Mouse (Mus musculus): Measurements from ENCODE around the gene Mrps36. TPM values are rescaled to one million over a fixed set of nuclear protein-coding genes. Genes with fewer than 3 reads are reported as not detected.

The Mrps36 gene
- 28.3 and 52.0 TPM in 2 replicates for polyA plus RNA-seq (2012; rRNA removed; ENCODE audit: low replicate concordance)

DNA sequence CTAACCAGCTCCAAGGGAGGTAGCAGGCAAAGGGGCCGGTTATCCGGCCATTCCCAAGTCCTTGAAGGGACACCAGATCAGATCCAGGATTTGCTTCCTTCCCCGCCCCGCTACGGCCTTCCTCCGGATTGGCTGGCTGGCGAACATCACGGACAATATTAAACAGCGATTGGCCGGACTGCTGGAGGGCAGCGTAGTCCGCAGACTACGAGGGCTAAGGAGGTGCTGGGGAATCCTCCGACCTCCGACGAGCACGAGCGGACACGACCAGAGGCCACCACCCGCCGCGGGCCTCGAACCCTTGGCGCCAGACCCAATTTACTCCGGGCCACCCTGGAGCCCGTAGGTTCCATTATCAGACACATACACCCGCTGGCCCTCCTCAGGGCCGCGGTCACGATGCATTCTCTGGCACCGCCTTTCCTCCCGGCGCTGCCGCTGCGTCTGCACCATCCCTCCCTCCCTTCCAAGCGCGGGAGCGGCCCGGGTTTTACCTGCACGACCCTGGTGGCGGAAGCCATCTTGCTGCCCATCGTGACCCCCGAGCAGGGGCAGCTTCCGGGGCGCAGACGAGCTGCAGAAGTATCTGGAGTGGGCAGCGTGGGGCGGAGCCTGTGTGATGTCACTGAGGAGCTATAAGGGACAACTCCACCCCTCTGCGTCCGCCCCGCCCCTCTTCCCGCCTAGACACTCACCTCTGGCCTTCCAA is at the start of gene Mrps36:
TSS of gene Mrps36 (minus strand) at position 624 of the 709 bp plus-strand sequence.

GRCm38 (mm10) chr13:100786414-100786867 is 42.0 kb upstream of the Mrps36 start, which contains the start of gene Ccnb1:
TSS of gene Ccnb1 (minus strand) at chr13:100786570.

GRCm38 (mm10) chr13:100775252-100776055 is 31.0 kb upstream of the Mrps36 start, which contains the start of gene Cenph:
TSS of gene Cenph (minus strand) at chr13:100775899.

DNA sequence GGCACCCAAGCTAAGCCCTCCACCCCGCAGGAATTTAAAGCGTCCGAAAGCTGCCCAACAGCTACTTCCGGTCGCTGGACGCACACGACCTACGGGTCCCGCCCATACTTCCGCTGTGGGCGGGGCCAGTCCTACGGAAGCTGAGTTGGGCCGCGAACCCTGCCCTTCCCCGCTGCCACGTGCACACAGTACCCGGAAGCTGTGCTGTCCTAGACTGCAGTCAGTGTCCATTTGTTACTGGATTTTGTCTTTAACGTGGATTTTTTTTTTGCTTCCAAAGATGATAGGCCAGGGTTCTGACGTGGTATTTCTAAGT is 13.6 kb downstream of the Mrps36 start, which contains the start of gene Cdk7:
TSS of gene Cdk7 (minus strand) at position 79 of the 316 bp plus-strand sequence.

Other genes with a start within 250 kb of the Mrps36 start
- 1.8 and 3.8 TPM in 2 replicates for gene Ocln, start 191.9 kb downstream of the Mrps36 start, polyA plus RNA-seq (2012; rRNA removed; ENCODE audit: low replicate concordance)
- gene Marveld2, start 127.7 kb downstream of the Mrps36 start, polyA plus RNA-seq (2012; rRNA removed; ENCODE audit: low replicate concordance) = 4.9 and 6.5 TPM in 2 replicates
- gene Ak6, start 93.7 kb downstream of the Mrps36 start, polyA plus RNA-seq (2012; rRNA removed; ENCODE audit: low replicate concordance) = 14.6 and 53.5 TPM in 2 replicates
- gene Rad17, start 93.6 kb downstream of the Mrps36 start, polyA plus RNA-seq (2012; rRNA removed; ENCODE audit: low replicate concordance) = 2.7 and 5.1 TPM in 2 replicates
- 2.1 and 2.3 TPM in 2 replicates for gene Taf9, start 93.1 kb downstream of the Mrps36 start, polyA plus RNA-seq (2012; rRNA removed; ENCODE audit: low replicate concordance)
- gene Ccdc125, start 74.9 kb downstream of the Mrps36 start, polyA plus RNA-seq (2012; rRNA removed; ENCODE audit: low replicate concordance) = 1.8 and 2.7 TPM in 2 replicates
- gene Cdk7, start 13.7 kb downstream of the Mrps36 start, polyA plus RNA-seq (2012; rRNA removed; ENCODE audit: low replicate concordance) = 11.3 and 16.0 TPM in 2 replicates
- gene Cenph, start 31.2 kb upstream of the Mrps36 start, polyA plus RNA-seq (2012; rRNA removed; ENCODE audit: low replicate concordance) = 0.24 and 0.45 TPM in 2 replicates
- gene Ccnb1, start 41.9 kb upstream of the Mrps36 start, polyA plus RNA-seq (2012; rRNA removed; ENCODE audit: low replicate concordance) = 1.9 and 3.3 TPM in 2 replicates
- 19.2 and 28.7 TPM in 2 replicates for gene Slc30a5, start 88.8 kb upstream of the Mrps36 start, polyA plus RNA-seq (2012; rRNA removed; ENCODE audit: low replicate concordance)